Mouse (Mus musculus): ENCODE results near the gene Cnpy3. TPM values are rescaled to one million over a fixed set of nuclear protein-coding genes. Genes with fewer than 3 reads are reported as not detected.

The Cnpy3 gene
- polyA plus RNA-seq, 1 experiment = 64.3 TPM

- no peak for DNase-seq (ENCODE audit: low spot score)
Observed at GRCm38 (mm10) chr17:46714756-46715481, 37.1 kb downstream of the Cnpy3 start.

DNA sequence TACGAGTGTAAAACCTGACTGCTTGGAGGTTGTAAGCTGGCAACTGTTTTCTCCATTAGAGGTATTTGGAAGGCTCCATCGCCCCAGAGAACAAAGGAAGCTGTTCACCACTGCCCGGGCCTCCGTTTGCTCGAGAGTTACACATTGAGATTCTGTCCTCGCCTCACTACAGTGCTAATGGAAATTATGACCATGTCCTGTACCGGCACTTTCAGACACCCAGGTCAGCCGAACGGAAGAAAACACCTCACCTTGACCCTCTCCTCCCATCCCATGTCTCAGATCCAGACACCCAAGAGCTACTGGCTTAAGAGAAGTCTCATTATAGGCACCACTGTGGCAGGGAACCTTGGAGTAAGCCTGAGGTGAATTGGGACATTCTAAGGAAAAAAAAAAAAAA lies 38.2 kb downstream of the Cnpy3 start:
- no peak for DNase-seq (ENCODE audit: low spot score)

DNA sequence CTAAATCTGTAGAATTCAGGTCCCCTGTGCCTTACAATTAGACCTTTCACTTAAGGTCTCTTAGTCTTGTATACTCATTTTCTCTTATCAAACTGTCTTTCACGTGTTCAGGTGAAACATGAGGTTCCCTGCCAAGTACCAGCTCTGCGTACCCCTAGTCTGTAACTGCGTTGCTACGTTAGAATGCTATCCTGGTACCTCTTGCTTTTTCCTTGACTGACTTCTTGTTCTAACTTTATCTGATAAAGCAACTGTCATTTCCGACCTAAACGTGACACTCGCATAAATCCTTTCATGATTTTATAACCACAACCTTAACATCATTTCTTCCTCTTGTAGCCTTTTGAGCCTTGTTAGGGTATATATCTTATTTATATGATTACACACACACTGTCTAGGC lies 39.6 kb downstream of the Cnpy3 start:
- no peak for DNase-seq (ENCODE audit: low spot score)

GRCm38 (mm10) chr17:46711612-46712271 lies 40.3 kb downstream of the Cnpy3 start:
- peak; percentile 46 for DNase-seq (ENCODE audit: low spot score)

DNA sequence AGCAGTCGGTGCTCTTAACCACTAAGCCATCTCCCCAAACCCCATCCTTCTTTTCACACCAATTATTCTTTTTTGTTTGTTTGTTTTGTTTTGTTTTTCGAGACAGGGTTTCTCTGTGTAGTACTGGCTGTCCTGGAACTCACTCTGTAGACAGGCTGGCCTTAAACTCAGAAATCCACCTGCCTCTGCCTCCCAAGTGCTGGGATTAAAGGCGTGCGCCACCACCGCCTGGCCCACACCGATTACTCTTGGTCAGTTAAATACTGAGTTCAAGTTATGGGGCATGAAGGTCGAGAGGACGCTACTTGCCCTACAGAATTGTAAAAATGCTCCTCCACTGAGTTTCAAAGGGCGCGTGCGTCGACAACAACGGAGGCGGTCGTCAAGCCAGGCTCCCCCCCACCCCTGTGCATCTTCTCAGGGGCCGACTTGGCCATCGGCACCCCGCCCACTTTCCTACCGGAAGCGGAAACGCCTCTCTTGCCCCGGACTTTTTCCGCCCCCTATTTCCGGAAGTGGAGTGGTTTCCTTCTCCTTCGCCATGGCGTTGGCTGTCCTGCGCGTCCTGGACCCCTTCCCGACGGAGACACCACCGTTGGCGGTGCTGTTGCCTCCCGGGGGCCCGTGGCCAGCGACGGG lies 40.9 kb downstream of the Cnpy3 start, which contains the start of gene Pex6:
Gene Pex6 (plus strand): TSS at position 505 of the 639 bp plus-strand sequence.
- DNase-seq (ENCODE audit: low spot score) = peak; percentile 75

GRCm38 (mm10) chr17:46706375-46707089 lies 45.5 kb downstream of the Cnpy3 start:
- DNase-seq (ENCODE audit: low spot score) = no peak

GRCm38 (mm10) chr17:46704887-46705835 lies 46.9 kb downstream of the Cnpy3 start, which contains the start of gene Ppp2r5d:
Gene Ppp2r5d (minus strand): TSS chr17:46705111.
- DNase-seq (ENCODE audit: low spot score) = peak; percentile 87

GRCm38 (mm10) chr17:46703971-46704886 lies 47.8 kb downstream of the Cnpy3 start:
- DNase-seq (ENCODE audit: low spot score) = no peak

DNA sequence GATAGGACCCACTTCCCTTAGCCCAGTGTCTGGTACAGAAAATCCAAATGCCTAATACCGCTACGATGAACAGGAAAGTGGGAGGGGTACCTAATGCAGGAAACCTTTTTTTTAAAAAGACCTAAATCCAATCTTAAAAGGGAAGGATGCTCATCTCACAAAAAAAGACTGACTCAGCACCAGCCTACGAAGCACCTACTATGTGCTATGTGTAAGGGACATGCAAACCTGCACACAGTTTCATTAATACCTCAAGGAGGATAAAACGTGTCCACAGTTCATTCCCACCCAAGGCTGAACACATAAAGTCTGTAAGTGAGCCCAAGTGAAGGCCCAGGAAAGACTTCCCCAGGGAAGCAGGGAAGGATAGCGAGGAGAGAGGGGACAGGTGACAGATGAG lies 49.5 kb downstream of the Cnpy3 start:
- DNase-seq (ENCODE audit: low spot score) = no peak

DNA sequence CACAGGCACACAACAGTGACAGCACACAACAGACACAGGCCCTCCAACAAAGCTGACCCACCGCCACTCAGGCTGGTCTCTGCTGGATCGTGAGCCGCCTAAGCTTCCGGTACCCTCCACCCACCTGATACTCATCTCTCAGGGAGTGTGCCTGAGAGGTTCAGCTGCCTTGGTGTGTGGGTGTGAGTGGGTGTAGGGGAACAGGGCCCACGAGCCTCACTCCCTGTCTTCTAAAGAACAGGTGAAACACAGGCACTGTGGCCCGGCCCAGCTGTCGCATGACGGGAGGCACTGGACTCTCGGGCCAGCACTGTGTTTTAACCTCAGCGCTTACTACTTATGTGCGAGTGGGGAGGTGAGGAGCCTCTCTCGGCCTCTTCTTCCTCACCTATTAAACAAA lies 49.9 kb downstream of the Cnpy3 start:
- DNase-seq (ENCODE audit: low spot score) = no peak

DNA sequence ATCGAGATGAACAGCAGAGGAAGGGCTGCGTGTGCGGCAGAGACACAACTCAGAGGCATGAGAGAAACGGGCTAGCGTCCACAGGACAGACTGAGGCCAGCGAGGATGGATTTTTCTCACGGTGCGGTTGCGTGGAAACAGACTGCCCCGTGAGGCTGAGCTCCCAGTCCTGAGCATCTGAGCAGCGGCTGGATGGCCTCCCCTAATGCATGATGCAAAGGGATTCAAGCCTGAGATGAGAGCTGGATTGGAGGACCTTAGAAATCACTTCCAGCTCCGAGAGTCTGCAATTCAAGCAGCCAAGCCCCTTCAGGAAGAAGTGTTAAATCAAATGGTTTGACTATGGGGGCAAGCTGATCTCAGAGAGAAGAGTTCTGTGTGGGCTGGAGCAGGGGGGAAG lies 50.5 kb downstream of the Cnpy3 start:
- DNase-seq (ENCODE audit: low spot score) = no peak

- DNase-seq (ENCODE audit: low spot score) = no peak
Observed at GRCm38 (mm10) chr17:46699912-46700311, 52.1 kb downstream of the Cnpy3 start.

GRCm38 (mm10) chr17:46699245-46699644 lies 52.8 kb downstream of the Cnpy3 start:
- DNase-seq (ENCODE audit: low spot score) = no peak

GRCm38 (mm10) chr17:46698515-46698914 lies 53.5 kb downstream of the Cnpy3 start:
- no peak for DNase-seq (ENCODE audit: low spot score)

- no peak for DNase-seq (ENCODE audit: low spot score)
Observed at GRCm38 (mm10) chr17:46694517-46695063, 57.4 kb downstream of the Cnpy3 start.

DNA sequence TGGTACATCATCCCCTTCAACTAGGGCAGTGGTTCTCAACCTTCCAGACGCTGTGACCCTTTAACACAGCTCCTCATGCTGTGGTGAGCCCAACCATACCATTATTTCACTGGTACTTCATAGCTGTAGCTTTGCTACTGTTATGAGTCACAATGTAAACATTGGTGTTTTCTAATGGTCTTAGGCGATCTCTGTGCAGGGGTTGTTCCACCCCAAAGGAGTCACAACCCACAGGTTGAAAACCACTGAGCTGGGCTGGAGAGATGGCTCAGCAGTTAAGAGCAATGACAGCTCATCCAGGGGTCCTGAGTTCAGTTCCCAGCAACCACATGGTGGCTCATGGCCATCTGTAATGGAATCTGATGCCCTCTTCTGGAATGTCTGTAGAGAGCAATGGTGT lies 60.6 kb downstream of the Cnpy3 start:
- no peak for DNase-seq (ENCODE audit: low spot score)

- DNase-seq (ENCODE audit: low spot score) = no peak
Observed at GRCm38 (mm10) chr17:46690665-46691064, 61.3 kb downstream of the Cnpy3 start.

DNA sequence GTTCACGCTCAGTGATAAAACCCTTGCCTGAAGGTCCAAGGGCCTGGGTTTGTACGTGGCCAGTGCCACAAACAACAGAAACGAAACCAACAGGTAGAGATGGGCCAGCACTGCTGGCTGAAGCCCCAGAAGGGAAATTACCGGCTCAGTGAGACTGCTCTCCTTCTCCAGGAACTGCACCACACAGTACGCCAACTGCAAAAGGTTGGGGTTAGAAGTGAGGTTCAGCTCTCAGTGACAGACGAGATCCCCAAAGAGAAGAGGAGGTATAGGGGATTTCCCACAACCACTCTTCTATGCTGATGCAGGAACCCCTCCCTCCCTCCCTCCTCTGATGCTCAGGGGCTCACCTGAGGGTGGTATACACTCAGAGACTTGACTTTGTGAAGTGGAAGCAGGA lies 66.1 kb downstream of the Cnpy3 start:
- DNase-seq (ENCODE audit: low spot score) = no peak
